In genomic region chr5:34502821-34503220, GRCm38 (mm10) we compare ENCODE assay signal across 21 mouse cellular contexts.
"Had no signal": no experiment of that assay in that cellular context is flagged by ENCODE, and none has a peak within 500 bp of the region (broad histone marks: within the 10 kb centered on the region; RNA-seq: fewer than 3 reads in every experiment).

No protein-coding gene starts in this region.

- ATAC-seq: intestine, postnatal 0 days; midbrain, embryonic 13.5 days; midbrain, embryonic 16.5 days had no signal

- H3K4me3 ChIP-seq: limb, embryonic 12.5 days; limb, embryonic 15.5 days; liver, embryonic 15.5 days; midbrain, embryonic 10.5 days; midbrain, embryonic 13.5 days; myocyte; neural tube, embryonic 13.5 days had no signal

- H3K4me1 ChIP-seq: limb, embryonic 12.5 days; limb, embryonic 15.5 days; midbrain, embryonic 10.5 days; midbrain, embryonic 13.5 days; neural tube, embryonic 13.5 days had no signal

- H3K27ac ChIP-seq: kidney, postnatal 0 days; limb, embryonic 12.5 days; limb, embryonic 15.5 days; liver, embryonic 15.5 days; midbrain, embryonic 10.5 days; midbrain, embryonic 13.5 days; neural tube, embryonic 13.5 days had no signal

- H3K9ac ChIP-seq: limb, embryonic 12.5 days; limb, embryonic 15.5 days; liver, embryonic 15.5 days; midbrain, embryonic 13.5 days; neural tube, embryonic 13.5 days had no signal

- H3K27me3 ChIP-seq: limb, embryonic 12.5 days; limb, embryonic 15.5 days; liver, embryonic 15.5 days; midbrain, embryonic 13.5 days; neural tube, embryonic 13.5 days had no signal

- H3K4me2 ChIP-seq: limb, embryonic 12.5 days; limb, embryonic 15.5 days; liver, embryonic 15.5 days; midbrain, embryonic 13.5 days; neural tube, embryonic 13.5 days had no signal

- H3K36me3 ChIP-seq: limb, embryonic 12.5 days; midbrain, embryonic 10.5 days; midbrain, embryonic 13.5 days; neural tube, embryonic 13.5 days had no signal

- H3K9me3 ChIP-seq: limb, embryonic 12.5 days; limb, embryonic 15.5 days; liver, embryonic 15.5 days; midbrain, embryonic 10.5 days; midbrain, embryonic 13.5 days; neural tube, embryonic 13.5 days had no signal

- DNase-seq: kidney, adult 2 months; kidney, postnatal 25 days; left cerebral cortex, postnatal 4 days; lung, adult 2 months; lung, postnatal 14 days; lung, postnatal 4 days; retina, postnatal 1 day; right cerebral cortex, postnatal 25 days; spleen, adult 18-20 months; thymus, adult 2 months; thymus, postnatal 14 days had no signal
